In genomic region chr7:25831557-25832530, GRCm38 (mm10) we compare ENCODE assay signal across 11 mouse cellular contexts. TPM values are rescaled to one million over a fixed set of nuclear protein-coding genes. Genes with fewer than 3 reads are reported as not detected.
DNase-seq lines count a peak whose midpoint lies in the region; ATAC-seq and TF ChIP-seq lines count a peak whose summit lies in the region.
"Had no signal": no experiment of that assay in that cellular context is flagged by ENCODE, and none has a peak within 500 bp of the region (broad histone marks: within the 10 kb centered on the region; RNA-seq: fewer than 3 reads in every experiment).

No protein-coding gene starts in this region.

- TF ChIP-seq POLR2A in kidney, adult 2 months (IDR thresholded peaks at IDR 0.05; ENCODE audit: low read depth, low read length) = no peak

- H3K27ac ChIP-seq in lung, embryonic 15.5 days = peak overlapping the region; percentile 50; the same call in 1 of the 2 replicates
- peak overlapping the region; percentile 19; the same call in 1 of the 2 replicates for H3K27ac ChIP-seq in embryonic facial prominence, embryonic 14.5 days (replicated peaks; ENCODE audit: low read depth, low read length)
- H3K27ac ChIP-seq in kidney, adult 2 months (ENCODE audit: insufficient read depth, low read depth, low read length) = peak overlapping the region; percentile 98
- H3K27ac ChIP-seq in stomach, embryonic 16.5 days (ENCODE audit: low read length) = peak overlapping the region; percentile 95
- H3K27ac ChIP-seq: limb, embryonic 13.5 days had no signal

- no peak overlapping the region for H3K4me2 ChIP-seq in lung, embryonic 15.5 days
- no peak overlapping the region for H3K4me2 ChIP-seq in embryonic facial prominence, embryonic 14.5 days (ENCODE audit: low read depth, low read length)
- peak overlapping the region; percentile 24; the same call in 1 of the 2 replicates for H3K4me2 ChIP-seq in stomach, embryonic 16.5 days (ENCODE audit: low read depth, low read length)
- H3K4me2 ChIP-seq: limb, embryonic 13.5 days had no signal

- H3K9me3 ChIP-seq in lung, embryonic 15.5 days = no peaks in the 10 kb centered on the region
- H3K9me3 ChIP-seq in embryonic facial prominence, embryonic 14.5 days (ENCODE audit: control insufficient read depth, low read length) = no peaks in the 10 kb centered on the region
- no peaks in the 10 kb centered on the region for H3K9me3 ChIP-seq in stomach, embryonic 16.5 days (replicated peaks; ENCODE audit: control insufficient read depth, low read length)
- H3K9me3 ChIP-seq: limb, embryonic 13.5 days had no signal

- no peak for DNase-seq in lung, adult 18-20 months
- peak; percentile 63 for DNase-seq in embryonic facial prominence, embryonic 14.5 days (ENCODE audit: low spot score)
- peak; percentile 91 for DNase-seq in kidney, adult 2 months
- DNase-seq in layer of hippocampus, postnatal 25 days (ENCODE audit: extremely low spot score in 1 of 2, low spot score in 1 of 2) = no peak
- DNase-seq in adrenal gland, adult 8-10 months = no peak
- DNase-seq: cerebellum, adult 18-20 months; gastrocnemius, postnatal 25 days had no signal

- WGBS in lung, embryonic 15.5 days = 51% methylated on average over 10 of the region's 10 CpGs
- WGBS in embryonic facial prominence, embryonic 14.5 days = 61% methylated on average over 10 of the region's 10 CpGs
- 41% methylated on average over 10 of the region's 10 CpGs for WGBS in kidney, adult 2 months
- 45% methylated on average over 10 of the region's 10 CpGs for WGBS in stomach, embryonic 16.5 days

- H3K27me3 ChIP-seq in lung, embryonic 15.5 days = no peaks in the 10 kb centered on the region
- H3K27me3 ChIP-seq in embryonic facial prominence, embryonic 14.5 days (replicated peaks; ENCODE audit: control insufficient read depth, insufficient read depth, low read length) = no peaks in the 10 kb centered on the region
- no peaks in the 10 kb centered on the region for H3K27me3 ChIP-seq in kidney, adult 2 months (replicated peaks; ENCODE audit: control insufficient read depth, insufficient read depth, low read length)
- no peaks in the 10 kb centered on the region for H3K27me3 ChIP-seq in stomach, embryonic 16.5 days (ENCODE audit: control insufficient read depth, insufficient read depth, low read length)
- H3K27me3 ChIP-seq: limb, embryonic 13.5 days had no signal

- ATAC-seq in lung, embryonic 15.5 days (ENCODE audit: borderline replicate concordance, extremely low read depth, low FRiP score, low TSS enrichment) = no peak
- ATAC-seq in embryonic facial prominence, embryonic 14.5 days (ENCODE audit: low read depth) = peak; percentile 68
- peak; percentile 83 for ATAC-seq in stomach, embryonic 16.5 days (ENCODE audit: insufficient read depth, low FRiP score)

- peaks cover 16% of the 10 kb centered on the region; the same call in 1 of the 2 replicates for H3K4me1 ChIP-seq in lung, embryonic 15.5 days
- H3K4me1 ChIP-seq in embryonic facial prominence, embryonic 14.5 days (ENCODE audit: control insufficient read depth, insufficient read depth, low read length) = peaks cover 33% of the 10 kb centered on the region
- peaks cover 19% of the 10 kb centered on the region for H3K4me1 ChIP-seq in kidney, adult 2 months (ENCODE audit: control insufficient read depth, insufficient read depth, low read length)
- H3K4me1 ChIP-seq in stomach, embryonic 16.5 days (ENCODE audit: control insufficient read depth, insufficient read depth, low read length) = peaks cover 17% of the 10 kb centered on the region

- no peaks in the 10 kb centered on the region for H3K36me3 ChIP-seq in lung, embryonic 15.5 days
- no peaks in the 10 kb centered on the region for H3K36me3 ChIP-seq in embryonic facial prominence, embryonic 14.5 days (ENCODE audit: control insufficient read depth, insufficient read depth, low read length)
- H3K36me3 ChIP-seq in kidney, adult 2 months (ENCODE audit: control insufficient read depth, insufficient read depth, low read length) = no peaks in the 10 kb centered on the region
- H3K36me3 ChIP-seq in stomach, embryonic 16.5 days (ENCODE audit: control insufficient read depth, insufficient read depth, low read length) = no peaks in the 10 kb centered on the region
- H3K36me3 ChIP-seq: limb, embryonic 13.5 days had no signal

- TF ChIP-seq CTCF in kidney, adult 2 months (conservative IDR thresholded peaks at IDR 0.05; ENCODE audit: insufficient read depth, insufficient read length, low read depth, low read length) = no peak

- no peak overlapping the region for H3K4me3 ChIP-seq in lung, embryonic 15.5 days
- no peak overlapping the region for H3K4me3 ChIP-seq in embryonic facial prominence, embryonic 14.5 days (ENCODE audit: low read depth, low read length)
- no peak overlapping the region for H3K4me3 ChIP-seq in kidney, adult 2 months (ENCODE audit: insufficient read depth, low read depth, low read length)
- no peak overlapping the region for H3K4me3 ChIP-seq in stomach, embryonic 16.5 days (replicated peaks; ENCODE audit: low read length)
- H3K4me3 ChIP-seq: erythroblast, embryonic 14.5 days; limb, embryonic 13.5 days had no signal

- no peak overlapping the region for H3K9ac ChIP-seq in lung, embryonic 15.5 days
- H3K9ac ChIP-seq in embryonic facial prominence, embryonic 14.5 days (ENCODE audit: low read depth, low read length) = no peak overlapping the region
- peak overlapping the region; percentile 46; the same call in 1 of the 2 replicates for H3K9ac ChIP-seq in stomach, embryonic 16.5 days (ENCODE audit: low read length)
- H3K9ac ChIP-seq: limb, embryonic 13.5 days had no signal

RNA-seq across cellular contexts. Expression of gene Cyp2s1, which starts 15.1 kb away (rescaled TPM):
- 10.7 and 11.4 TPM in 2 replicates for polyA plus RNA-seq in lung, embryonic 15.5 days (2015; fragmentation: Nextera tagmentation; extraction: Ambion mirVana)
- 4.1 TPM in 2 replicates for polyA plus RNA-seq in embryonic facial prominence, embryonic 14.5 days (2014; fragmentation: Nextera tagmentation; extraction: Ambion mirVana)
- 22.1 and 26.2 TPM in 2 replicates for polyA plus RNA-seq in kidney, adult 2 months (2012; rRNA removed)
- polyA plus RNA-seq in stomach, embryonic 16.5 days (2015; fragmentation: Nextera tagmentation; extraction: Ambion mirVana) = 53.1 and 74.9 TPM in 2 replicates
- total RNA-seq in layer of hippocampus, postnatal 25 days (2021) = 1 to 10 TPM; 1.2 to 1.3 TPM
- 1 to 10 TPM; 2.3 to 4.2 (median 3.2) TPM for total RNA-seq in adrenal gland, adult 8-10 months (2022)
- polyA plus RNA-seq: erythroblast, embryonic 14.5 days had no signal

RNA-seq across cellular contexts. Expression of gene Axl, which starts 43.3 kb away (rescaled TPM):
- polyA plus RNA-seq in lung, embryonic 15.5 days (2015; fragmentation: Nextera tagmentation; extraction: Ambion mirVana) = 53.7 and 56.5 TPM in 2 replicates
- 114 and 116 TPM in 2 replicates for polyA plus RNA-seq in embryonic facial prominence, embryonic 14.5 days (2014; fragmentation: Nextera tagmentation; extraction: Ambion mirVana)
- polyA plus RNA-seq in kidney, adult 2 months (2012; rRNA removed) = 31.0 and 36.1 TPM in 2 replicates
- 80.8 and 85.1 TPM in 2 replicates for polyA plus RNA-seq in stomach, embryonic 16.5 days (2015; fragmentation: Nextera tagmentation; extraction: Ambion mirVana)
- total RNA-seq in layer of hippocampus, postnatal 25 days (2021) = 10 to 100 TPM; 37.2 to 43.5 TPM
- total RNA-seq in adrenal gland, adult 8-10 months (2022) = 10 to 100 TPM; 51.4 to 73.8 (median 64.5) TPM

Comparison
In these comparisons a context has a peak if more than half of its experiments do, and no peak if none do; other contexts are left out.
1. H3K27ac ChIP-seq: peak in every context shown above with its lines; median percentile 98 in kidney, adult 2 months; 95 in stomach, embryonic 16.5 days; 50 in lung, embryonic 15.5 days; 19 in embryonic facial prominence, embryonic 14.5 days.
2. DNase-seq: peak in embryonic facial prominence, embryonic 14.5 days (single experiment) and kidney, adult 2 months (single experiment); none in lung, adult 18-20 months (0 of 2), layer of hippocampus, postnatal 25 days (0 of 2) and adrenal gland, adult 8-10 months (single experiment).